19 mouse cellular contexts compared by ENCODE assay signal in genomic region chr10:119028480-119029137, GRCm38 (mm10).
DNase-seq lines count a peak whose midpoint lies in the region; ATAC-seq lines count a peak whose summit lies in the region.
"Had no signal": no experiment of that assay in that cellular context is flagged by ENCODE, and none has a peak within 500 bp of the region (broad histone marks: within the 10 kb centered on the region; RNA-seq: fewer than 3 reads in every experiment).

No protein-coding gene starts in this region.

- 75% methylated on average over 3 of the region's 3 CpGs for WGBS in forebrain, embryonic 16.5 days
- WGBS in forebrain, embryonic 13.5 days = 72% methylated on average over 3 of the region's 3 CpGs
- 40% methylated on average over 3 of the region's 3 CpGs for WGBS in heart, embryonic 11.5 days (ENCODE audit: insufficient replicate concordance)

- peak; percentile 43 for DNase-seq in induced T-regulatory cell, adult 2 months (ENCODE audit: low read depth)
- no peak for DNase-seq in cerebellum, adult 8-10 months
- no peak for DNase-seq in spleen, postnatal 4 days (ENCODE audit: low spot score in 2 of 2)
- DNase-seq: adrenal gland, adult 8-10 months; adrenal gland, postnatal 36 days; cerebellum, adult 2 months; cerebellum, postnatal 25 days; gastrocnemius, adult 2 months; heart, adult 2 months had no signal

- H3K4me1 ChIP-seq in forebrain, embryonic 16.5 days (replicated peaks; ENCODE audit: control insufficient read depth, insufficient read depth, low read length) = 0 out of 2 replicates have a peak, but pooled peaks cover 2% of the 10 kb centered on the region
- H3K4me1 ChIP-seq in forebrain, embryonic 13.5 days = no peaks in the 10 kb centered on the region
- H3K4me1 ChIP-seq in heart, embryonic 11.5 days (ENCODE audit: control insufficient read depth, insufficient read depth, low read length) = peaks cover 25% of the 10 kb centered on the region

- H3K9ac ChIP-seq in forebrain, embryonic 16.5 days (replicated peaks; ENCODE audit: low read depth, low read length) = no peak overlapping the region
- no peak overlapping the region for H3K9ac ChIP-seq in forebrain, embryonic 13.5 days
- no peak overlapping the region for H3K9ac ChIP-seq in heart, embryonic 11.5 days (ENCODE audit: low read depth, low read length)
- H3K9ac ChIP-seq: embryonic facial prominence, embryonic 13.5 days; heart, embryonic 12.5 days; hindbrain, embryonic 14.5 days had no signal

- no peaks in the 10 kb centered on the region for H3K36me3 ChIP-seq in forebrain, embryonic 16.5 days (ENCODE audit: control insufficient read depth, insufficient read depth)
- no peaks in the 10 kb centered on the region for H3K36me3 ChIP-seq in forebrain, embryonic 13.5 days (ENCODE audit: poor library complexity, severe bottlenecking)
- H3K36me3 ChIP-seq in heart, embryonic 11.5 days (ENCODE audit: control insufficient read depth, insufficient read depth, low read length) = no peaks in the 10 kb centered on the region
- H3K36me3 ChIP-seq: embryonic facial prominence, embryonic 13.5 days; G1E; heart, embryonic 12.5 days; hindbrain, embryonic 10.5 days had no signal

- H3K27ac ChIP-seq in forebrain, embryonic 16.5 days (ENCODE audit: low read length) = peak overlapping the region; percentile 44; the same call in 1 of the 2 replicates
- H3K27ac ChIP-seq in forebrain, embryonic 13.5 days = no peak overlapping the region
- H3K27ac ChIP-seq in heart, embryonic 11.5 days (ENCODE audit: low read depth, low read length) = no peak overlapping the region; the same call in 1 of the 2 replicates
- H3K27ac ChIP-seq: embryonic facial prominence, embryonic 13.5 days; gastrocnemius, adult 2 months; heart, adult 2 months; hindbrain, embryonic 10.5 days; hindbrain, embryonic 14.5 days had no signal

- H3K4me2 ChIP-seq in forebrain, embryonic 16.5 days (ENCODE audit: low read length) = no peak overlapping the region
- H3K4me2 ChIP-seq in forebrain, embryonic 13.5 days = no peak overlapping the region
- no peak overlapping the region for H3K4me2 ChIP-seq in heart, embryonic 11.5 days
- H3K4me2 ChIP-seq: embryonic facial prominence, embryonic 13.5 days; hindbrain, embryonic 14.5 days had no signal

- no peaks in the 10 kb centered on the region for H3K9me3 ChIP-seq in forebrain, embryonic 16.5 days (ENCODE audit: control insufficient read depth, low read length)
- H3K9me3 ChIP-seq in forebrain, embryonic 13.5 days (replicated peaks) = no peaks in the 10 kb centered on the region
- no peaks in the 10 kb centered on the region for H3K9me3 ChIP-seq in heart, embryonic 11.5 days (replicated peaks; ENCODE audit: control insufficient read depth, low read length)
- H3K9me3 ChIP-seq: embryonic facial prominence, embryonic 13.5 days; G1E; heart, embryonic 12.5 days; hindbrain, embryonic 10.5 days had no signal

- no peak overlapping the region for H3K4me3 ChIP-seq in forebrain, embryonic 16.5 days (replicated peaks; ENCODE audit: low read length)
- no peak overlapping the region for H3K4me3 ChIP-seq in forebrain, embryonic 13.5 days
- H3K4me3 ChIP-seq in heart, embryonic 11.5 days (ENCODE audit: low read depth, low read length) = no peak overlapping the region
- H3K4me3 ChIP-seq: embryonic facial prominence, embryonic 13.5 days; gastrocnemius, adult 2 months; heart, adult 2 months; heart, embryonic 12.5 days; hindbrain, embryonic 10.5 days had no signal

- no peaks in the 10 kb centered on the region for H3K27me3 ChIP-seq in forebrain, embryonic 16.5 days (replicated peaks; ENCODE audit: control insufficient read depth, insufficient read depth, low read length)
- H3K27me3 ChIP-seq in forebrain, embryonic 13.5 days = no peaks in the 10 kb centered on the region
- no peaks in the 10 kb centered on the region for H3K27me3 ChIP-seq in heart, embryonic 11.5 days (ENCODE audit: control insufficient read depth, insufficient read depth, low read length)
- H3K27me3 ChIP-seq: embryonic facial prominence, embryonic 13.5 days had no signal

- no peak for ATAC-seq in forebrain, embryonic 16.5 days
- no peak for ATAC-seq in forebrain, embryonic 13.5 days
- 0 out of 2 replicates have a peak, but pooled peaks have one; percentile 52 for ATAC-seq in monocyte, adult 5-6 weeks (replicated peaks; ENCODE audit: insufficient number of reproducible peaks, low FRiP score, low TSS enrichment, poor library complexity, severe bottlenecking)
- ATAC-seq in heart, embryonic 11.5 days (replicated peaks; ENCODE audit: insufficient number of reproducible peaks, low FRiP score, low TSS enrichment) = no peak
- ATAC-seq: intestine, embryonic 16.5 days had no signal
